Mouse (Mus musculus) heart, postnatal 0 days (tissue): ENCODE measurements around the gene Chd4.

ENCODE experiments used
- CTCF ChIP-seq: IDR thresholded peaks from 2 replicates; pipeline ENCODE4 v1.5.1; 2016; ENCODE audit warnings: antibody characterized with exemption, control low read depth, low read depth
- EP300 ChIP-seq: IDR thresholded peaks from 2 replicates; pipeline ENCODE4 v1.6.1; 2016; ENCODE audit warnings: antibody characterized with exemption, low read depth

GRCm38 (mm10) chr6:125166051-125166751 lies 70.4 kb downstream of the Chd4 start, which contains the start of gene Gapdh:
- TF ChIP-seq CTCF: no peak
- TF ChIP-seq EP300: no peak
